Comparison of ENCODE assay signal across 11 mouse cellular contexts in genomic region chr4:103123086-103123485, GRCm38 (mm10). TPM values are rescaled to one million over a fixed set of nuclear protein-coding genes. Genes with fewer than 3 reads are reported as not detected.
DNase-seq lines count a peak whose midpoint lies in the region; TF ChIP-seq lines count a peak whose summit lies in the region.
"Had no signal": no experiment of that assay in that cellular context is flagged by ENCODE, and none has a peak within 500 bp of the region (broad histone marks: within the 10 kb centered on the region; RNA-seq: fewer than 3 reads in every experiment).

No protein-coding gene starts in this region.

- H3K27me3 ChIP-seq in myocyte (ENCODE audit: control insufficient read depth, insufficient read depth, insufficient read length): no peaks in the 10 kb centered on the region
- H3K27me3 ChIP-seq in hindbrain, embryonic 10.5 days (ENCODE audit: insufficient read depth, poor library complexity, severe bottlenecking): no peaks in the 10 kb centered on the region
- H3K27me3 ChIP-seq: midbrain, embryonic 15.5 days had no signal

- TF ChIP-seq CTCF in gastrocnemius, adult 2 months (IDR thresholded peaks at IDR 0.05): no peak

- H3K4me2 ChIP-seq in myocyte (ENCODE audit: low read depth): peak overlapping the region; percentile 13
- H3K4me2 ChIP-seq: midbrain, embryonic 15.5 days had no signal

- no peak for TF ChIP-seq POLR2A in myocyte (IDR thresholded peaks at IDR 0.05; ENCODE audit: insufficient read length, low read depth)

- intact Hi-C loops in gastrocnemius, adult 2 months (cut with DNase I): no loop called here

- H3ac ChIP-seq in myocyte (ENCODE audit: control insufficient read depth, insufficient read length): no peak overlapping the region

- peaks cover 30% of the 10 kb centered on the region for H3K4me1 ChIP-seq in hindbrain, embryonic 10.5 days (replicated peaks)

- peak overlapping the region; percentile 18 for H3K4me3 ChIP-seq in gastrocnemius, adult 2 months
- no peak overlapping the region for H3K4me3 ChIP-seq in myocyte
- H3K4me3 ChIP-seq in hindbrain, embryonic 10.5 days: no peak overlapping the region
- H3K4me3 ChIP-seq: forebrain, embryonic 10.5 days; midbrain, embryonic 15.5 days had no signal

- DNase-seq in gastrocnemius, adult 2 months: no peak
- no peak for DNase-seq in gastrocnemius, adult 18-20 months (ENCODE audit: low spot score)
- DNase-seq in lung, postnatal 36 days: peak; percentile 23
- no peak for DNase-seq in lung, adult 18-20 months
- DNase-seq in induced T-regulatory cell, adult 2 months (ENCODE audit: low read depth): peak; percentile 77
- no peak for DNase-seq in layer of hippocampus, adult 9-10 months (ENCODE audit: low spot score)
- no peak for DNase-seq in hindbrain, embryonic 10.5 days (ENCODE audit: low spot score)
- DNase-seq: kidney, postnatal 36 days had no signal

- H3K36me3 ChIP-seq in myocyte (ENCODE audit: control insufficient read depth, insufficient read depth): no peaks in the 10 kb centered on the region
- H3K36me3 ChIP-seq in hindbrain, embryonic 10.5 days: no peaks in the 10 kb centered on the region
- H3K36me3 ChIP-seq: forebrain, embryonic 10.5 days; midbrain, embryonic 15.5 days had no signal

- H3K79me2 ChIP-seq in myocyte (ENCODE audit: control insufficient read depth, insufficient read depth): peaks cover 83% of the 10 kb centered on the region

- H3K27ac ChIP-seq in gastrocnemius, adult 2 months: peak overlapping the region; percentile 13; the same call in 1 of the 2 replicates
- H3K27ac ChIP-seq in hindbrain, embryonic 10.5 days: no peak overlapping the region
- H3K27ac ChIP-seq: forebrain, embryonic 10.5 days; midbrain, embryonic 15.5 days had no signal

- H3K9me3 ChIP-seq in hindbrain, embryonic 10.5 days: no peaks in the 10 kb centered on the region
- H3K9me3 ChIP-seq: forebrain, embryonic 10.5 days; midbrain, embryonic 15.5 days had no signal

- 73% methylated on average over 2 of the region's 2 CpGs for WGBS in hindbrain, embryonic 10.5 days

TF ChIP-seq in myocyte, 11 proteins besides CTCF, POLR2A, EP300 and RAD21:
- TF ChIP-seq E2F4 (IDR thresholded peaks at IDR 0.05; ENCODE audit: insufficient read depth): no peak
- no peak for TF ChIP-seq POLR2AphosphoS2 (IDR thresholded peaks at IDR 0.05; ENCODE audit: insufficient read length, low read depth)

RNA-seq across cellular contexts. Expression of gene Wdr78, which starts 8.7 kb away (rescaled TPM):
- under 1 TPM; 0.36 to 0.56 TPM for total RNA-seq in gastrocnemius, adult 2 months (2021)
- total RNA-seq in gastrocnemius, adult 18-20 months (2021): under 1 TPM; 0.53 to 0.59 TPM
- 0.47 TPM for polyA plus RNA-seq in myocyte (2012; fragmentation: generic; extraction: Trizol)
- polyA plus RNA-seq in hindbrain, embryonic 10.5 days (2016; fragmentation: Nextera tagmentation; extraction: Ambion mirVana): 4.6 and 5.6 TPM in 2 replicates

RNA-seq across cellular contexts. Expression of gene Mier1, which starts 8.9 kb away (rescaled TPM):
- total RNA-seq in gastrocnemius, adult 2 months (2021): 10 to 100 TPM; 20.0 to 21.4 TPM
- 10 to 100 TPM; 19.4 to 21.6 TPM for total RNA-seq in gastrocnemius, adult 18-20 months (2021)
- polyA plus RNA-seq in myocyte (2012; fragmentation: generic; extraction: Trizol): 6.4 TPM
- polyA plus RNA-seq in hindbrain, embryonic 10.5 days (2016; fragmentation: Nextera tagmentation; extraction: Ambion mirVana): 29.6 and 34.8 TPM in 2 replicates

Comparison
In these comparisons a context has a peak if more than half of its experiments do, and no peak if none do; other contexts are left out.
1. DNase-seq: peak in lung, postnatal 36 days (single experiment) and induced T-regulatory cell, adult 2 months (single experiment); none in gastrocnemius, adult 2 months (single experiment), gastrocnemius, adult 18-20 months (single experiment), lung, adult 18-20 months (0 of 2), layer of hippocampus, adult 9-10 months (single experiment) and hindbrain, embryonic 10.5 days (single experiment).